Mouse (Mus musculus) bone marrow macrophage, adult 2 months (primary cell): ENCODE results near the gene Nsd2. TPM values are rescaled to one million over a fixed set of nuclear protein-coding genes. Genes with fewer than 3 reads are reported as not detected.

Experiments
- H3K27ac ChIP-seq: 2 replicates; pipeline ENCODE4 v1.5.1; 2012; ENCODE audit warnings: low read depth, low read length; ENCODE audit not compliant: insufficient read depth
- H3K4me1 ChIP-seq: 2 replicates; pipeline ENCODE4 v1.6.1; 2012; ENCODE audit warnings: low read length; ENCODE audit not compliant: control insufficient read depth, insufficient read depth
- H3K4me3 ChIP-seq: 2 replicates; pipeline ENCODE4 v1.5.1; 2012; ENCODE audit warnings: mild to moderate bottlenecking, low read length, moderate library complexity; ENCODE audit not compliant: insufficient read depth
- CTCF ChIP-seq: IDR thresholded peaks from 2 replicates; pipeline ENCODE4 v1.5.1; 2012; ENCODE audit warnings: low read depth, mild to moderate bottlenecking, low read length, moderate library complexity
- POLR2A ChIP-seq: IDR thresholded peaks from 2 replicates; pipeline ENCODE4 v1.6.1; 2012; ENCODE audit warnings: mild to moderate bottlenecking, low read depth, low read length, borderline replicate concordance
- polyA plus RNA-seq: library from polyadenylated mRNA; stranded (reverse); fragments of >200 nt; gene quantifications from 2 replicates; pipeline ENCODE4 v1.2.4, GENCODE M21; 2012; ENCODE audit not compliant: missing spikeins, insufficient read depth, insufficient read length

Gene Nsd2
- polyA plus RNA-seq, 1 experiment, result 41.1 TPM

- Histone ChIP-seq H3K4me3 (no peak overlapping the region), H3K27ac (no peak overlapping the region), H3K4me1 (peaks cover 3% of the 10 kb centered on the region; the same call in 1 of the 2 replicates)
- TF ChIP-seq POLR2A (no peak), CTCF (no peak)
These were observed 30.9 kb downstream of the Nsd2 start for GRCm38 (mm10) chr5:33851466-33851865.

- no peak overlapping the region for H3K4me3 ChIP-seq
- H3K4me1 ChIP-seq, result no peaks in the 10 kb centered on the region
- TF ChIP-seq CTCF (no peak), POLR2A (no peak)
- H3K27ac ChIP-seq, result no peak overlapping the region
These were observed 32.6 kb downstream of the Nsd2 start for GRCm38 (mm10) chr5:33853086-33853485.

- Histone ChIP-seq H3K4me3 (no peak overlapping the region), H3K4me1 (no peaks in the 10 kb centered on the region), H3K27ac (no peak overlapping the region)
- no peak for TF ChIP-seq POLR2A
These were observed 33.5 kb downstream of the Nsd2 start for GRCm38 (mm10) chr5:33854019-33854418.

- Histone ChIP-seq H3K4me1 (no peaks in the 10 kb centered on the region), H3K27ac (no peak overlapping the region), H3K4me3 (no peak overlapping the region)
- TF ChIP-seq POLR2A (no peak), CTCF (no peak)
These were observed 37.2 kb downstream of the Nsd2 start for GRCm38 (mm10) chr5:33857693-33858092.

GRCm38 (mm10) chr5:33875472-33875871, 54.9 kb downstream of the Nsd2 start:
- H3K4me1 ChIP-seq, result no peaks in the 10 kb centered on the region
- no peak overlapping the region for H3K27ac ChIP-seq
- no peak for TF ChIP-seq CTCF
- TF ChIP-seq POLR2A, result no peak
- no peak overlapping the region for H3K4me3 ChIP-seq

- Histone ChIP-seq H3K4me3 (no peak overlapping the region), H3K4me1 (no peaks in the 10 kb centered on the region), H3K27ac (no peak overlapping the region)
- no peak for TF ChIP-seq CTCF
- TF ChIP-seq POLR2A, result no peak
These were observed 60.6 kb downstream of the Nsd2 start for GRCm38 (mm10) chr5:33881118-33881517.

- Histone ChIP-seq H3K27ac (no peak overlapping the region), H3K4me3 (no peak overlapping the region), H3K4me1 (no peaks in the 10 kb centered on the region)
- TF ChIP-seq CTCF (no peak), POLR2A (no peak)
These were observed 72.9 kb downstream of the Nsd2 start for GRCm38 (mm10) chr5:33893406-33893805.

- H3K4me1 ChIP-seq, result no peaks in the 10 kb centered on the region
- no peak for TF ChIP-seq CTCF
- TF ChIP-seq POLR2A, result no peak
- H3K4me3 ChIP-seq, result no peak overlapping the region
- no peak overlapping the region for H3K27ac ChIP-seq
These were observed 74.6 kb downstream of the Nsd2 start for GRCm38 (mm10) chr5:33895116-33895515.

GRCm38 (mm10) chr5:33897158-33897557, 76.6 kb downstream of the Nsd2 start:
- no peak overlapping the region for H3K27ac ChIP-seq
- H3K4me1 ChIP-seq, result no peaks in the 10 kb centered on the region
- TF ChIP-seq CTCF (no peak), POLR2A (no peak)
- no peak overlapping the region for H3K4me3 ChIP-seq

- Histone ChIP-seq H3K4me3 (no peak overlapping the region), H3K4me1 (no peaks in the 10 kb centered on the region), H3K27ac (no peak overlapping the region)
- TF ChIP-seq CTCF, result no peak
- TF ChIP-seq POLR2A, result no peak
These were observed 78.1 kb downstream of the Nsd2 start for GRCm38 (mm10) chr5:33898671-33899070.

- TF ChIP-seq CTCF (no peak), POLR2A (no peak)
- Histone ChIP-seq H3K4me3 (no peak overlapping the region), H3K27ac (no peak overlapping the region), H3K4me1 (no peaks in the 10 kb centered on the region)
These were observed 78.7 kb downstream of the Nsd2 start for GRCm38 (mm10) chr5:33899245-33899644.
